Mouse (Mus musculus) hindbrain, embryonic 10.5 days (tissue): ENCODE results near the gene Mfsd4b3. TPM values are rescaled to one million over a fixed set of nuclear protein-coding genes. Genes with fewer than 3 reads are reported as not detected.
A peak's percentile ranks its signal among the peaks of the same experiment; 100 is the strongest.
"Not testable (repeated sequence)": the region's sequence is repeated elsewhere in the genome, so short reads cannot be mapped to it uniquely, and the experiment has no call there.

ENCODE experiments used
- DNase-seq: peaks from one replicate; pipeline ENCODE4 v3.0.0-alpha.2; 2017; ENCODE audit warnings: low spot score
- H3K27ac ChIP-seq: fragments of 300-500 bp; sonication (generic); 2 replicates; pipeline ENCODE4 v1.5.1; 2016; ENCODE audit warnings: mild to moderate bottlenecking, moderate library complexity
- H3K27me3 ChIP-seq: fragments of 300-500 bp; sonication (generic); 2 replicates; pipeline ENCODE4 v1.6.1; 2016; ENCODE audit warnings: mild to moderate bottlenecking; ENCODE audit not compliant: poor library complexity, insufficient read depth, severe bottlenecking
- H3K36me3 ChIP-seq: fragments of 300-500 bp; sonication (generic); 2 replicates; pipeline ENCODE4 v1.6.1; 2016; ENCODE audit warnings: mild to moderate bottlenecking, moderate library complexity
- H3K4me1 ChIP-seq: fragments of 300-500 bp; sonication (generic); replicated peaks from 2 replicates; pipeline ENCODE4 v1.6.1; 2016; ENCODE audit warnings: mild to moderate bottlenecking
- H3K4me3 ChIP-seq: fragments of 300-500 bp; sonication (generic); 2 replicates; pipeline ENCODE4 v1.5.1; 2016; ENCODE audit warnings: mild to moderate bottlenecking, moderate library complexity
- H3K9me3 ChIP-seq: fragments of 300-500 bp; sonication (generic); 2 replicates; pipeline ENCODE4 v1.6.1; 2016; ENCODE audit warnings: mild to moderate bottlenecking, moderate library complexity
- WGBS: fragments of 180-500 bp; shearing (Covaris S2); methylation state at CpG from one replicate; pipeline ENCODE4 v1.1.7; 2016; 5-methylcytosine and 5-hydroxymethylcytosine counted together
- polyA plus RNA-seq: library from polyadenylated mRNA; unstranded; fragments of >200 nt; fragmentation: Nextera tagmentation; extraction: Ambion mirVana; gene quantifications from 2 replicates; pipeline ENCODE4 v1.2.1, GENCODE M21; 2016

Gene Mfsd4b3
- 0.16 TPM in 1 of 2 replicates, not detected in the other for polyA plus RNA-seq

DNA sequence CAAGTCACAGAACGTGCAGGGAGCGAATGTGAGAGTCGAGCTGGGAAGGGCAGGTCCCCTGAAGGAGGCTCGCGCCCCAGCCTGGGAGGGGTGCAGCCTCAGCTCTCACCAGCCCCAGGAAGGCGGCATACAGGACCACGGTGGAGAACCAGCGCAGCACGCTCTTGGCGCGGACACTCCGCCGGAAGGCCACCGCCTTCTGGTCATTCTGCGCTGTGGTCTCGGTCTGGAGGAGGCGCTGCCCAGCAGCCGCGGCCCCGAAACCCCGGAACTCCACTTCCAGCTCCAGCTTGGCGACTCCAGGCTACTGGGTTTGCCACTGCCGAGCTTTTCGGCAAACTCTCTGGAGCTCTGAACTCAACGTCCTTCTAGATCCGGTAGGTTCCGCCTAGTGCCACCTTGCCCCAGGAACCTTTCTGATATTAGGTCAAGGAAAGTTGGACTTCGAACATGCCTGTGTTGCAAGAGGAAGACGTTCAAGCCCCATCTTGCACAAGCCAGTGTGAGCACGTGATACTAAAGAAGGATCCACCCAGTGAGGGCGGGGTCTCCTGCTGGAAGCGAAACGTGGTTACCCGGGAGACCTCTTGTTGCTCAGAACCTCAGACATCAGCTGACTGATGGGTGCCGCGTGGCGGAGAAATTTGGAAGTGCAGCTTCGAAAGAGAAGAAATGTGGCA lies at the start of gene Mfsd4b3:
TSS of gene Mfsd4b3 (minus strand) at position 393 of the 680 bp plus-strand sequence.
- peak; percentile 94 for DNase-seq
- no peaks in the 10 kb centered on the region for H3K36me3 ChIP-seq
- peaks cover 11% of the 10 kb centered on the region for H3K4me1 ChIP-seq
- no peaks in the 10 kb centered on the region for H3K9me3 ChIP-seq
- under 1% methylated on average over 38 of the region's 38 CpGs for WGBS
- H3K4me3 ChIP-seq, result peak within 1 kb of the TSS; percentile 69
- H3K27me3 ChIP-seq, result peaks cover 15% of the 10 kb centered on the region
- peak within 1 kb of the TSS; percentile 85 for H3K27ac ChIP-seq

DNA sequence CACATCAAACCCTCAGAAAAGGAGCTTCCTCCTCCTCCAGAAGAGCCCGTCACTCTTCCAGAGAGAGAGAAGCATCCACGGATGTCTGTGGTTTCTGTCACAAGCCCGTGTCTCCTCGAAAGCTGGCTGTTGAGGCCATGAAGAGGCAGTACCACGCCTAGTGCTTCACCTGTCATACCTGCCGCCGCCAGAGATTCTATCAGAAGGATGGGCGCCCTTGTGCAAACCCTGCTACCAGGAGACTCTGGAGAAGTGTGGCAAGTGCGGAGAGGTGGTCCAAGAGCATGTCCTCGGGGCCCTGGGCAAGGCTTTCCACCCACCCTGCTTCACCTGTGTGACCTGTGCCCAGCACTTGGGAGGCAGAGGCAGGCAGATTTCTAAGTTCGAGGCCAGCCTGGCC lies 49.6 kb upstream of the Mfsd4b3 start:
- DNase-seq, result no peak
- H3K36me3 ChIP-seq, result no peaks in the 10 kb centered on the region
- no peak overlapping the region for H3K27ac ChIP-seq
- H3K4me3 ChIP-seq, result no peak overlapping the region
- H3K27me3 ChIP-seq, result no peaks in the 10 kb centered on the region
- WGBS, result 81% methylated on average over 11 of the region's 11 CpGs
- H3K9me3 ChIP-seq, result 0 out of 2 replicates have a peak, but pooled peaks cover 4% of the 10 kb centered on the region
- peaks cover 7% of the 10 kb centered on the region; the same call in 1 of the 2 replicates for H3K4me1 ChIP-seq

DNA sequence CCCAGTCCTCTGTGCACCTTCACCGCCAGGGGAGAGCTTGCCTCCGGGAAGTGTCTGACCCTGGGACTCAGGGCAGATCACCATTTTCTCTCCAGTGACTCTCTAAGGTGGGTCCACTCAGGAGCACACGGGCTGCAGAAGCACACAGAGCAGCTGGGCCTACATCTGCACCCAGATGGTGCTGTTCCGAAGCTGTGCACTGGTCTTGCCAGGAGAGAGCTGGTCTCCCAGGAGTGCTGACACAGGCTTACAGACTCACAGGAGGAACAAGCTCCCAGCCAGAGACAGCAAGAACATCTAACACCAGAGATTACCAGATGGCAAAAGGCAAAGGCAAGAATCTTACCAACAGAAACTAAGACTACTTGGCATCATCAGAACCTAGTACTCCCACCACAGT lies 48.9 kb upstream of the Mfsd4b3 start:
- whole genome bisulfite sequencing, result 78% methylated on average over 4 of the region's 4 CpGs
- not testable (repeated sequence) for DNase-seq, H3K4me1 ChIP-seq, H3K4me3 ChIP-seq, H3K27me3 ChIP-seq, H3K27ac ChIP-seq, H3K36me3 ChIP-seq, H3K9me3 ChIP-seq

DNA sequence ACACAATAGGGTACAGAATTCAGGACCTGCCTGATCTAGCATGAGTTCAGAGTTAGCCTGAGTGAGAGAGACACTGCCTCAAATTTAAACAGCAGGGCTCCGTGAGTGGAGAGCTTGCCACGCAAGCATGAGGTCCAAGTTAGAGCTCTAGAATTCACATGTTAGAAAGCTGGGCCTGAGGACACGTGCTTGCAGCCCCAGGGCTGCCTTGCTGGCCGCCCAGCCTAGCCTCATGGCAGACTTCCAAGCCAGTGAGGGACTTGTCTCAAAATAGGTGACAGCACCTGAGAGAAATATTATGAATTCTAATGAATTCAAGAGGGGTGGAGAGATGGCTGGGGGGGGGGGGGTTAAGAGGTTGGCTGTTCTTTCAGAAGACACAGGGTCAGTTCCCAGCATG lies 48.0 kb upstream of the Mfsd4b3 start:
- no peak overlapping the region for H3K27ac ChIP-seq
- no peaks in the 10 kb centered on the region for H3K36me3 ChIP-seq
- peaks cover 7% of the 10 kb centered on the region; the same call in 1 of the 2 replicates for H3K4me1 ChIP-seq
- H3K9me3 ChIP-seq, result no peaks in the 10 kb centered on the region
- no peaks in the 10 kb centered on the region for H3K27me3 ChIP-seq
- 90% methylated on average over 4 of the region's 4 CpGs for WGBS
- no peak for DNase-seq
- H3K4me3 ChIP-seq, result no peak overlapping the region

DNA sequence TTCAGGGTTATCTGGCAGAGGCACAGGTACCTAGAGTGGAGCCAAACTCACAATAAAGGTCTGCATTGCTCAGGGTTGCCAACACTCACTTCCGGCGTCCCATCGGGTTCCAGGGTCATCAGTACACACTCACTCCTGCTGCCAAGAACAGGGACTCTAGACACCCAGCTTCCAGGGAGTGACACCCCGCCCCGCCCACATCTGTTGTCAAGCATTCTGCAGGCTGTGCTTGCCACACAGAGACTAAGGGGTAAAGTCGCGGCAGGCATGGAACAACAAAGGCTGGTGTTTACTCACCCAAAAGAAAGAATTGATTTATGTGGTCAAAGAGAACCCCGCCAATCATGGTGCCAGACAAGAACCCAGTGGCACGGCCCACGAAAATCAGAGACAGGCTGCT lies 47.0 kb upstream of the Mfsd4b3 start:
- no peaks in the 10 kb centered on the region for H3K9me3 ChIP-seq

DNA sequence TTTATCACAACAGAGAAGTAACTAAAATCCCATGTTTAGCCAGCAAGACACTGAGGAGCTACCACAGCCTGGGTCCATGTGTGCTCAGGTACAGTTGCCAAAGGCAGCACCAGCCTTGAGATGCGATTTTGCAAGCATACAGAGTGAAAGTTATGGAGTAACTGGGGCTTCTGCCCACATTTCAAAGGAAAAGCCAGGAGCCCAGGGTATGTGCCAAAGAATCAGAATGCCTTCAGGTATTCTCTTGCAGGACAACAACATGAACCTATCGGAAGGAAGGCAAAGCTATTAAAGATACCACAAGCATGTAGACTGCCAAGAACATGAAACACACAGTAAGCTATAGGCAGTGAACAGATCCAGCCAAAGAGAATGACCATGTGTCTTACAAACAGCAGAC lies 40.8 kb upstream of the Mfsd4b3 start:
- H3K36me3 ChIP-seq, result no peaks in the 10 kb centered on the region
- H3K4me3 ChIP-seq, result no peak overlapping the region
- 94% methylated on average over 2 of the region's 2 CpGs for WGBS
- no peak for DNase-seq
- no peak overlapping the region for H3K27ac ChIP-seq
- no peaks in the 10 kb centered on the region for H3K4me1 ChIP-seq
- no peaks in the 10 kb centered on the region for H3K9me3 ChIP-seq
- H3K27me3 ChIP-seq, result no peaks in the 10 kb centered on the region

More for the DNA sequence above, 47.0 kb upstream of the Mfsd4b3 start:
- Histone ChIP-seq H3K27ac (no peak overlapping the region), H3K4me1 (peaks cover 7% of the 10 kb centered on the region; the same call in 1 of the 2 replicates), H3K36me3 (no peaks in the 10 kb centered on the region), H3K4me3 (no peak overlapping the region), H3K27me3 (no peaks in the 10 kb centered on the region)
- 48% methylated on average over 10 of the region's 10 CpGs for whole genome bisulfite sequencing
- peak; percentile 46 for DNase-seq

DNA sequence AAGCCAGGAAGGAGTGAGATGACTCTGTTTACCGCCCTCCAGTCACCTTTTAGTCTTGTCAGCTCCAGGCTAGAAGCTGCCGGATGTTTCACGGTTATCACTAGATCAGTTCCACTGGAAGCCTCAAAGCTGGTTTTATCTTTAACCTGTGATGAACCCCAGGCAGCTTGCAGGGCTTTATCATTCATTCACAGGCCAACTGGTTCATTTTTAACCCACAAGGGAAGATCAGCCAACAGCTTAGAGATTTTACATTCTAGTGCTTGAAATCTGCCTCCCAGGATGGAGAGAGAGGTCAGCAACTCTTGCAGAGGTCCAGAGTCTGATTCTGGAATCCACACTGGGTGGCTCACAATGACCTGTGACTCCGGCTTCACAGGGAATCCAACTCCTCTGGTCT lies 31.2 kb upstream of the Mfsd4b3 start:
- Histone ChIP-seq H3K27me3 (no peaks in the 10 kb centered on the region), H3K4me1 (no peaks in the 10 kb centered on the region), H3K27ac (no peak overlapping the region), H3K4me3 (no peak overlapping the region), H3K9me3 (peaks cover 11% of the 10 kb centered on the region; the same call in 1 of the 2 replicates), H3K36me3 (no peaks in the 10 kb centered on the region)
- WGBS, result 75% methylated on average over 4 of the region's 4 CpGs
- no peak for DNase-seq

DNA sequence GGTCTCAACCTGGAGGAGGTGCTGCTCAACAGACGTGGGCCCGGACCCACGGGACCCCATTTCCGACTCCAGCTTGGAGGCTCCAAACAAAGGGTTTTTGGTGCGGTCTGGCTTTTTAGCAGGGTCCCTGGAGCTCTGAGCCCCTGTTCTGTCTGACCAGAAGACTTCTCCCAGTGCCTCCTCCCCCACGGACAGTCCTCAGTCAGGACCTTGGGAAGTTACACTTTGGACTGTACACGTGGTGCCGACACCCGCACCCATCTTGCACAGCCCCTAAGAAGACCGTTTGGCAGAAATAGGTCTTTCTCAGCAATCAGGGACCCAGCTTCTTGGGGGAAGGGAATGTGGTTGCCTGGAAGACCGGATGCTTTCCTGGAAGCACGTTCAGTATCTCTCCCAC lies 26.5 kb upstream of the Mfsd4b3 start, which contains the start of gene Mfsd4b5:
TSS of gene Mfsd4b5 (minus strand) at position 181 of the 400 bp plus-strand sequence.
- H3K27me3 ChIP-seq, result no peaks in the 10 kb centered on the region
- DNase-seq, result no peak
- no peaks in the 10 kb centered on the region for H3K36me3 ChIP-seq
- no peaks in the 10 kb centered on the region for H3K4me1 ChIP-seq
- 92% methylated on average over 12 of the region's 12 CpGs for WGBS
- H3K9me3 ChIP-seq, result no peaks in the 10 kb centered on the region
- no peak within 1 kb of the TSS for H3K4me3 ChIP-seq
- H3K27ac ChIP-seq, result no peak within 1 kb of the TSS

DNA sequence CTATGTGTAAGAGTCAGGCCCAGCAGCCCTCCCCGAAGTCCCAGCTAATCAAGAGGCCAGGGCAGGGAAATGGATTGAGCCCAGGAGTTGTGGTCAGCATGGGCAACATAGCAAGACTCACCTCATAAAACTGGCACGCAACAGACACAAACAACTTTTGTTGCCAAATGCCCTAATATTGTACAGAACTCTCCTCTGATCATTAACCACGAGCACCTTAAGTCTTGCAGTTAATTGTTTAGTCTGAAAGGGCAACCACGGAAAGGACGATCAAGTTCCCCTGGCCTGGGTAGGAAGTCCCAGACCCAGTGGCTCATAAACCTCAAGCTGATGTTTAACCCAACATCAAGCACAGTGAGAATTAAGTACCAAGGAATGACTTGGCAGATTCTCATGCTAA lies 22.7 kb upstream of the Mfsd4b3 start:
- H3K27ac ChIP-seq, result no peak overlapping the region
- H3K9me3 ChIP-seq, result peaks cover 8% of the 10 kb centered on the region
- H3K36me3 ChIP-seq, result no peaks in the 10 kb centered on the region
- H3K27me3 ChIP-seq, result no peaks in the 10 kb centered on the region
- H3K4me3 ChIP-seq, result no peak overlapping the region
- DNase-seq, result no peak
- WGBS, result 80% methylated on average over 5 of the region's 5 CpGs
- no peaks in the 10 kb centered on the region for H3K4me1 ChIP-seq

DNA sequence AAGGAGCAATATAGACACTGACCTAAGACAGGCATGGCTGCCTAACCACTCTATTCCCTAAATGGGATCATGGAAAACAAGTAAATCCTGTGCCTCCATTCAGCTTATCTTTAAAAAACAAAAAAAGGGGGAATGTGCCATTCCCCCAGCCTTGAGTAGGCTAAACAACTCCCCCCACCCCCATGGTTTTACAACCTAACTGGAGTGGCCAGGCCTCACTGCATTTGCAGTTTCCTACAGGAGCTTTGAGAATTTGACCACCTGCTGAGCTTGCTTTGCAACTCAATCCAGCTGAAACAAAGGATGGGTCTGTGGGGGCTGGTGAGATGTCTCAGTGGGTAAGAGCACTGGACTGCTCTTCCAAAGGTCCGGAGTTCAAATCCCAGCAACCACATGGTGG lies 18.3 kb upstream of the Mfsd4b3 start:
- no peaks in the 10 kb centered on the region for H3K27me3 ChIP-seq
- H3K4me3 ChIP-seq, result no peak overlapping the region
- H3K4me1 ChIP-seq, result no peaks in the 10 kb centered on the region
- H3K27ac ChIP-seq, result no peak overlapping the region
- 87% methylated on average over 1 of the region's 1 CpGs for whole genome bisulfite sequencing
- peaks cover 17% of the 10 kb centered on the region for H3K9me3 ChIP-seq
- H3K36me3 ChIP-seq, result no peaks in the 10 kb centered on the region
- DNase-seq, result no peak

DNA sequence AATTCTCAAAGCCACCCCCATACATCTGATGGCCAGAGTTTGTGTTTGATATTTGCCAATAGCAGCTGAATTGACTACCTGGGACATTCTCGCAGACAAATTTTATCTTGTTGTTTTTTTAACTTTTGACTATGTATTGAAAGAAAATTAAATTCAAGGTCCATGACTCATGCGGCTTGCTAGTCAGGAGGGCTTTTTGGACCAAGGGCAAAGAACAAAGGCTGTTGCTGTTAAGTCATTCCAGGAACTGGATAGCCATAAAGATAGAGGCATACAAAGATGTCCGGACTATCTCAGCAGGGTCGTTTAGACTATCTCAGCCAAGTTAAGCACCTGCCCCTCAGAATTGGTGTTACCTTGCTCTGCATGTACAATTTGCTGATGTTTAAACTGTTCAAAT lies 17.4 kb upstream of the Mfsd4b3 start:
- WGBS, result 95% methylated on average over 4 of the region's 4 CpGs
- no peak for DNase-seq
- H3K4me3 ChIP-seq, result no peak overlapping the region

DNA sequence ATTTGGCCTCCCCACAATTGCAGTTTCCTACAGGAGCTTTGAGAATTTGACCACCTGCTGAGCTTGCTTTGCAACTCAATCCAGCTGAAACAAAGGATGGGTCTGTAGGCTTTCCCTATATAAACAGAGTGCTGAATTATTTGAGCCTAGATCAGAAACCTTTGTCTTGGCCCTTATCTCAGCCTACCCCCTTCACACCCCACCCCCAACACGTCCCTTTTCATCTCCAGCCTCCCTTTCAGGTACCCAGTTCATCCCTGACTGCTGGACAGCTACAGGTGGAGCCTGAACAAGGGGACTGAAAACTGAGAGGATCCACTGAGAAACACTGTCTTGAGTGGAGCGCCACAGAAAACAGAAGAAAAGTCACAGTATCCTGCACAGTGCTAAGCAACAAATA lies 15.8 kb upstream of the Mfsd4b3 start:
- DNase-seq, result no peak
- Histone ChIP-seq H3K36me3 (no peaks in the 10 kb centered on the region), H3K9me3 (peaks cover 17% of the 10 kb centered on the region), H3K27ac (no peak overlapping the region), H3K4me3 (no peak overlapping the region), H3K27me3 (no peaks in the 10 kb centered on the region), H3K4me1 (no peaks in the 10 kb centered on the region)
- 44% methylated on average over 2 of the region's 2 CpGs for WGBS

More for the DNA sequence above, 17.4 kb upstream of the Mfsd4b3 start:
- peaks cover 17% of the 10 kb centered on the region for H3K9me3 ChIP-seq
- no peaks in the 10 kb centered on the region for H3K4me1 ChIP-seq
- H3K27me3 ChIP-seq, result no peaks in the 10 kb centered on the region
- no peaks in the 10 kb centered on the region for H3K36me3 ChIP-seq
- no peak overlapping the region for H3K27ac ChIP-seq

DNA sequence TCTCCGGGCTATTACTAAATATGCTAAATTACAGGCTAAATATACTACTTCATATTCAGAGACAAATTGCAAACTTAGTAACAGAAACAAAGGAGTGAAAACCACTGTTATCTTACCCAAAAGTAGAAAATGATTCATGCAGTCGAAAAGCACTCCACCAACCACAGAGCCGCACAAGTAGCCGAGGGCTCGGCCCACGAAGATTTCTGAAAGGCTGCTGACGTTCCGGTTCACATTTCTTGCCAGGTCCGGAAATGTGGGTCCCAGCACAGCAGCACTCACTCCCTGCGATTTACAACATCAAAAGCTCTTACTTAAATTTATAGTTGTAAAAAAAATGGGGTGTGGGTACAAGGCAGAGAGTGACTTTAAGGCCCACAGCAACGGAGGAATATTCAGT lies 15.0 kb upstream of the Mfsd4b3 start:
- 65% methylated on average over 11 of the region's 11 CpGs for WGBS
- H3K27ac ChIP-seq, result no peak overlapping the region

More for the DNA sequence above, 15.0 kb upstream of the Mfsd4b3 start:
- no peak overlapping the region for H3K4me3 ChIP-seq
- no peaks in the 10 kb centered on the region for H3K27me3 ChIP-seq
- peaks cover 17% of the 10 kb centered on the region for H3K9me3 ChIP-seq
- H3K36me3 ChIP-seq, result no peaks in the 10 kb centered on the region
- DNase-seq, result no peak
- no peaks in the 10 kb centered on the region for H3K4me1 ChIP-seq
